Mouse (Mus musculus): ENCODE results near the gene Man1c1.

DNA sequence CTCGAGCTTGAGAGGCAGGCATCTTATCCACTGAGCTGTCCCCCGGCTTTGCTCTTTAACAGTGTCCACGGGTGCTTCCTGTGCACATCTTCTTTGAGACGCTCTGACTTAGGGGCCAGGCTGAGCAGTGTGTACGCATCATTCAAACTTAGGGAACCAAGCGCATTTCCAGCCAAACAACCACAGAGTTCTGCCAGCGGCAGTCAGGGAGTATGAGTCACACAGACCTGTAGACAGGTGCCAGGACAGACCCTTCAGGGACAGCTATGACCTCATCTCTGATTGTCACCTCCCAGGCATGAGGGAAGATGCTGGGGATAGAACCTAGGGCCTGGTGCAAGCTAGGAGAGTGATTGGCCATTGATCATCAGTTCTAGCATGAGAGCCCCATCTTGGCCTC lies 144.9 kb downstream of the Man1c1 start:
- TF ChIP-seq CTCF (IDR thresholded peaks at IDR 0.05; ENCODE audit: low read depth) (no peak), EP300 (IDR thresholded peaks at IDR 0.05; ENCODE audit: low read depth) (no peak)
